Mouse (Mus musculus) MEL (cell line): Measurements from ENCODE around the gene Mlycd. TPM values are rescaled to one million over a fixed set of nuclear protein-coding genes. Genes with fewer than 3 reads are reported as not detected.

Source experiments
- DNase-seq: peaks from one replicate; pipeline ENCODE4 v3.0.0; 2011; ENCODE audit warnings: low read depth, low spot score
- H3K27ac ChIP-seq: 2 replicates; pipeline ENCODE4 v1.5.1; 2012; ENCODE audit warnings: low read depth, mild to moderate bottlenecking, control low read depth, low read length, moderate library complexity; ENCODE audit not compliant: control insufficient read depth
- H3K27me3 ChIP-seq, 2 experiments: fragments of 150-350 bp in 1 of 2; sonication (generic) in 1 of 2; 2 replicates each; pipeline ENCODE4 v1.6.1; 2012; ENCODE audit warnings: low read length in 2 of 2, mild to moderate bottlenecking in 2 of 2, improper control_type of control experiment in 1 of 2, moderate library complexity in 1 of 2; ENCODE audit not compliant: insufficient read depth in 2 of 2, control insufficient read depth in 1 of 2
- H3K36me3 ChIP-seq, 2 experiments: 2 replicates each; pipeline ENCODE4 v1.6.1; 2012 to 2014; ENCODE audit warnings: low read length in 2 of 2, improper control_type of control experiment in 1 of 2, inconsistent platforms in 1 of 2, mild to moderate bottlenecking in 1 of 2; ENCODE audit not compliant: insufficient read depth in 2 of 2, control insufficient read depth in 1 of 2
- H3K4me1 ChIP-seq, 2 experiments: fragments of 150-350 bp in 1 of 2; sonication (generic) in 1 of 2; 2 replicates each; pipeline ENCODE4 v1.6.1; 2012; ENCODE audit warnings: low read length in 2 of 2, improper control_type of control experiment in 1 of 2, mild to moderate bottlenecking in 1 of 2; ENCODE audit not compliant: insufficient read depth in 2 of 2, control insufficient read depth in 1 of 2
- H3K4me3 ChIP-seq, 2 experiments: fragments of 150-350 bp in 1 of 2; sonication (generic) in 1 of 2; 2 replicates each; pipeline ENCODE4 v1.5.1; 2012; ENCODE audit warnings: low read depth in 2 of 2, low read length in 2 of 2, mild to moderate bottlenecking in 2 of 2, moderate library complexity in 2 of 2, control low read depth in 1 of 2, improper control_type of control experiment in 1 of 2; ENCODE audit not compliant: control insufficient read depth in 1 of 2, insufficient read depth in 1 of 2
- H3K79me2 ChIP-seq: 2 replicates; pipeline ENCODE4 v1.6.1; 2012; ENCODE audit warnings: mild to moderate bottlenecking, low read length, moderate library complexity; ENCODE audit not compliant: control insufficient read depth, poor library complexity, insufficient read depth
- H3K9ac ChIP-seq: 2 replicates; pipeline ENCODE4 v1.6.1; 2012; ENCODE audit warnings: low read depth, mild to moderate bottlenecking, control low read depth, low read length, moderate library complexity; ENCODE audit not compliant: control insufficient read depth, poor library complexity, severe bottlenecking
- H3K9me3 ChIP-seq: fragments of 150-350 bp; sonication (generic); replicated peaks from 2 replicates; pipeline ENCODE4 v1.6.1; 2012; ENCODE audit warnings: mild to moderate bottlenecking, low read length, improper control_type of control experiment, moderate library complexity; ENCODE audit not compliant: insufficient read depth
- BHLHE40 ChIP-seq: IDR thresholded peaks from 2 replicates; pipeline ENCODE4 v1.6.1; 2012; ENCODE audit warnings: low read depth, mild to moderate bottlenecking, inconsistent platforms, low read length, improper control_type of control experiment, borderline replicate concordance
- CHD2 ChIP-seq: IDR thresholded peaks from 2 replicates; pipeline ENCODE4 v1.6.1; 2011; ENCODE audit warnings: low read length, improper control_type of control experiment
- CTCF ChIP-seq, 3 experiments: IDR thresholded peaks in 2 of 3; conservative IDR thresholded peaks in 1 of 3; 2 replicates each; pipeline ENCODE4 v1.5.1; 2011 to 2012; ENCODE audit warnings: low read length in 3 of 3, low read depth in 2 of 3, mild to moderate bottlenecking in 2 of 3, improper control_type of control experiment in 1 of 3, inconsistent platforms in 1 of 3, mixed read lengths in 1 of 3, moderate library complexity in 1 of 3; ENCODE audit not compliant: control insufficient read depth in 1 of 3, insufficient read depth in 1 of 3, poor library complexity in 1 of 3, severe bottlenecking in 1 of 3
- E2F4 ChIP-seq: IDR thresholded peaks from 2 replicates; pipeline ENCODE4 v1.6.1; 2011; ENCODE audit warnings: low read depth, low read length, improper control_type of control experiment, borderline replicate concordance
- ELF1 ChIP-seq: IDR thresholded peaks from 2 replicates; pipeline ENCODE4 v1.6.1; 2014; ENCODE audit warnings: low read depth, mild to moderate bottlenecking, inconsistent platforms, low read length, improper control_type of control experiment, moderate library complexity
- ETS1 ChIP-seq: IDR thresholded peaks from 2 replicates; pipeline ENCODE4 v1.6.1; 2012; ENCODE audit warnings: low read depth, mild to moderate bottlenecking, inconsistent platforms, low read length, improper control_type of control experiment, moderate library complexity
- GABPA ChIP-seq: IDR thresholded peaks from 2 replicates; pipeline ENCODE4 v1.6.1; 2012; ENCODE audit warnings: low read depth, mild to moderate bottlenecking, inconsistent platforms, low read length, improper control_type of control experiment, moderate library complexity
- JUND ChIP-seq: IDR thresholded peaks from 2 replicates; pipeline ENCODE4 v1.6.1; 2011; ENCODE audit warnings: low read depth, mild to moderate bottlenecking, improper control_type of control experiment, low read length
- MAFK ChIP-seq: IDR thresholded peaks from 2 replicates; pipeline ENCODE4 v1.6.1; 2011; ENCODE audit warnings: low read depth, mild to moderate bottlenecking, low read length, improper control_type of control experiment, borderline replicate concordance
- MEF2A ChIP-seq: IDR thresholded peaks from 2 replicates; pipeline ENCODE4 v1.6.1; 2014; ENCODE audit warnings: low read depth, mild to moderate bottlenecking, inconsistent platforms, low read length, improper control_type of control experiment; ENCODE audit not compliant: poor library complexity, insufficient replicate concordance, severe bottlenecking; ENCODE audit errors: extremely low read depth
- MYB ChIP-seq: IDR thresholded peaks from 2 replicates; pipeline ENCODE4 v1.6.1; 2011; ENCODE audit warnings: mild to moderate bottlenecking, low read depth, low read length, improper control_type of control experiment
- NELFE ChIP-seq: IDR thresholded peaks from 2 replicates; pipeline ENCODE4 v1.6.1; 2011; ENCODE audit warnings: low read depth, low read length, improper control_type of control experiment
- NRF1 ChIP-seq: IDR thresholded peaks from 2 replicates; pipeline ENCODE4 v1.6.1; 2014; ENCODE audit warnings: low read depth, mild to moderate bottlenecking, inconsistent platforms, low read length, improper control_type of control experiment, moderate library complexity; ENCODE audit not compliant: poor library complexity, insufficient read depth, severe bottlenecking
- POLR2AphosphoS5 ChIP-seq: IDR thresholded peaks from 2 replicates; pipeline ENCODE4 v1.6.1; 2012; ENCODE audit warnings: low read depth, borderline replicate concordance, mild to moderate bottlenecking, inconsistent platforms, low read length, moderate library complexity, mixed read lengths
- TCF12 ChIP-seq: IDR thresholded peaks from 2 replicates; pipeline ENCODE4 v1.6.1; 2014; ENCODE audit warnings: low read depth, mild to moderate bottlenecking, inconsistent platforms, low read length, improper control_type of control experiment, moderate library complexity
- ZC3H11A ChIP-seq: IDR thresholded peaks from 2 replicates; pipeline ENCODE4 v1.6.1; 2012; ENCODE audit warnings: low read depth, mild to moderate bottlenecking, inconsistent platforms, low read length, improper control_type of control experiment
- ZKSCAN1 ChIP-seq: IDR thresholded peaks from 2 replicates; pipeline ENCODE4 v1.6.1; 2012; ENCODE audit warnings: low read depth, mild to moderate bottlenecking, inconsistent platforms, low read length, improper control_type of control experiment, moderate library complexity
- polyA plus RNA-seq, 2 experiments: library from polyadenylated mRNA; stranded (reverse) in 1 of 2; unstranded in 1 of 2; fragments of >175 nt in 1 of 2; fragments of >200 nt in 1 of 2; gene quantifications; 2 replicates each; pipeline versions ENCODE4 v1.2.1 to v1.2.4; 2012; ENCODE audit warnings: low replicate concordance in 2 of 2, low read depth in 1 of 2; ENCODE audit not compliant: insufficient read length in 2 of 2, insufficient read depth in 1 of 2, missing spikeins in 1 of 2
- total RNA-seq: library from RNA; depleted of rRNA; stranded (reverse); fragments of 300-350 nt; gene quantifications from 2 replicates; pipeline ENCODE4 v1.2.3, GENCODE M21; 2012

The Mlycd gene
- total and polyA plus RNA-seq, 3 experiments = 7.2 to 13.2 TPM; not detected in 1

GRCm38 (mm10) chr8:119437506-119437905 is 42.8 kb downstream of the Mlycd start:
- H3K9me3 ChIP-seq = no peaks in the 10 kb centered on the region
- H3K27me3 ChIP-seq = no peaks in the 10 kb centered on the region
- no peaks in the 10 kb centered on the region for H3K79me2 ChIP-seq
- H3K27ac ChIP-seq = no peak overlapping the region
- H3K4me3 ChIP-seq = no peak overlapping the region
- DNase-seq = no peak
- TF ChIP-seq TCF12 (no peak), E2F4 (no peak), NELFE (no peak), MEF2A (no peak), JUND (no peak), CTCF (IDR thresholded peaks at IDR 0.05 in 2 of 3, conservative IDR thresholded peaks at IDR 0.05 in 1 of 3; ENCODE audit: control insufficient read depth in 1 of 3, insufficient read depth in 1 of 3, low read depth in 2 of 3, low read length in 3 of 3, poor library complexity in 1 of 3, severe bottlenecking in 1 of 3) (no peak), MAFK (no peak), GABPA (no peak), ZKSCAN1 (no peak), ETS1 (no peak), ELF1 (no peak), NRF1 (no peak), ZC3H11A (no peak), BHLHE40 (no peak)
- TF ChIP-seq, all 39 proteins: peak for 0
- no peak overlapping the region for H3K9ac ChIP-seq
- peaks cover 0 to 8% of the 10 kb centered on the region in 2 experiments; a peak in 2 of 4 replicates for H3K4me1 ChIP-seq
- H3K36me3 ChIP-seq = peaks cover 0 to 2% of the 10 kb centered on the region in 2 experiments; a peak in 2 of 4 replicates

- Histone ChIP-seq H3K27ac (no peak overlapping the region), H3K4me3 (no peak overlapping the region), H3K27me3 (no peaks in the 10 kb centered on the region), H3K9me3 (no peaks in the 10 kb centered on the region), H3K79me2 (no peaks in the 10 kb centered on the region), H3K9ac (no peak overlapping the region), H3K4me1 (peaks cover 0 to 8% of the 10 kb centered on the region in 2 experiments; a peak in 2 of 4 replicates), H3K36me3 (peaks cover 0 to 2% of the 10 kb centered on the region in 2 experiments; a peak in 2 of 4 replicates)
- TF ChIP-seq MYB (no peak), TCF12 (no peak), POLR2AphosphoS5 (no peak), ELF1 (no peak), CHD2 (no peak), BHLHE40 (no peak), ZKSCAN1 (no peak), MAFK (no peak)
- DNase-seq = no peak
These were observed 44.2 kb downstream of the Mlycd start for GRCm38 (mm10) chr8:119438876-119439275.
